20 mouse cellular contexts compared by ENCODE assay signal in genomic region chr15:79917111-79917720, GRCm38 (mm10).
"Had no signal": no experiment of that assay in that cellular context is flagged by ENCODE, and none has a peak within 500 bp of the region (broad histone marks: within the 10 kb centered on the region; RNA-seq: fewer than 3 reads in every experiment).

No protein-coding gene starts in this region.

- H3K4me1 ChIP-seq: kidney, embryonic 15.5 days; liver, embryonic 13.5 days; midbrain, embryonic 12.5 days; midbrain, embryonic 15.5 days; neural tube, embryonic 12.5 days; neural tube, embryonic 15.5 days had no signal

- DNase-seq: kidney, adult 8-10 months; kidney, postnatal 10 days; kidney, postnatal 36 days; layer of hippocampus, postnatal 36 days; liver, embryonic 13.5 days; lung, embryonic 14.5 days; lung, postnatal 10 days; right cerebral cortex, adult 18-20 months; right cerebral cortex, postnatal 14 days; right cerebral cortex, postnatal 4 days; thymus, adult 18-20 months; thymus, postnatal 14 days; thymus, postnatal 4 days had no signal

- H3K27me3 ChIP-seq: kidney, embryonic 15.5 days; liver, embryonic 13.5 days; midbrain, embryonic 12.5 days; midbrain, embryonic 15.5 days; neural tube, embryonic 12.5 days; neural tube, embryonic 15.5 days had no signal

- H3K4me3 ChIP-seq: kidney, embryonic 15.5 days; left cerebral cortex, adult 2 months; liver, embryonic 13.5 days; midbrain, embryonic 12.5 days; midbrain, embryonic 15.5 days; neural tube, embryonic 12.5 days; neural tube, embryonic 15.5 days had no signal

- ATAC-seq: midbrain, embryonic 15.5 days had no signal

- H3K27ac ChIP-seq: kidney, embryonic 15.5 days; left cerebral cortex, adult 2 months; liver, embryonic 13.5 days; macrophage; midbrain, embryonic 12.5 days; midbrain, embryonic 15.5 days; neural tube, embryonic 12.5 days; neural tube, embryonic 15.5 days had no signal

- H3K36me3 ChIP-seq: kidney, embryonic 15.5 days had no signal

- H3K9me3 ChIP-seq: kidney, embryonic 15.5 days; liver, embryonic 13.5 days; midbrain, embryonic 12.5 days; midbrain, embryonic 15.5 days; neural tube, embryonic 12.5 days; neural tube, embryonic 15.5 days had no signal

- H3K9ac ChIP-seq: kidney, embryonic 15.5 days; liver, embryonic 13.5 days; lung, embryonic 14.5 days; midbrain, embryonic 12.5 days; midbrain, embryonic 15.5 days; neural tube, embryonic 12.5 days; neural tube, embryonic 15.5 days had no signal

- H3K4me2 ChIP-seq: kidney, embryonic 15.5 days; liver, embryonic 13.5 days; lung, embryonic 14.5 days; midbrain, embryonic 12.5 days; midbrain, embryonic 15.5 days; neural tube, embryonic 12.5 days; neural tube, embryonic 15.5 days had no signal
